Mouse (Mus musculus): ENCODE results near the gene Brms1. TPM values are rescaled to one million over a fixed set of nuclear protein-coding genes. Genes with fewer than 3 reads are reported as not detected.

Brms1 gene
- total and polyA plus RNA-seq, 2 experiments from 2014 or later: 1.9 to 20.4 TPM

DNA sequence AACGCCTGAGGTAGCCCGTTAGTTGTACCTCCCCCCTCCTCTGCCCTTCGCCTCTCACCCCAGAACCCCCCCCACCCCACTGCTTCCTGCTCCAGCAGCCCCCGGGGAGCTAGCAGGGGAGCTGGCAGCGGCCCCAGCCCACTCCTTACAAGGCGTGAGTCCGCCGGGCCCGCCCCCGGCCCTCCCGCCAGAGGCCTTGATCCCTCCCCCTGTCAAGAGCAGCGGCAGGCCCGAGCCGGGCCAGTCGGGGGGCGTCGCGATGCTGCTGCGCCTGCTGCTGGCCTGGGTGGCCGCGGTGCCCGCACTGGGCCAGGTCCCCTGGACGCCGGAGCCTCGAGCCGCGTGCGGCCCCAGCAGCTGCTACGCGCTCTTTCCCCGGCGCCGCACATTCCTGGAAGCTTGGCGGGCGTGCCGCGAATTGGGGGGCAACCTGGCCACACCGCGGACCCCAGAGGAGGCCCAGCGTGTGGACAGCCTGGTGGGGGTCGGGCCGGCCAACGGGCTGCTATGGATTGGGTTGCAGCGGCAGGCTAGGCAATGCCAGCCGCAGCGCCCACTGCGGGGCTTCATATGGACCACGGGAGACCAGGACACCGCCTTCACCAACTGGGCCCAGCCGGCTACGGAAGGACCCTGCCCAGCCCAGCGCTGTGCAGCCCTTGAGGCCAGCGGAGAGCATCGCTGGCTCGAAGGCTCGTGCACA, 26.9 kb downstream of the Brms1 start, which contains the start of gene Cd248:
Cd248 (plus strand) TSS at position 212 of the 703 bp plus-strand sequence.
- TF ChIP-seq EP300 (IDR thresholded peaks at IDR 0.05; ENCODE audit: low read depth): no peak
- TF ChIP-seq CTCF (IDR thresholded peaks at IDR 0.05; ENCODE audit: low read depth): no peak
- Histone ChIP-seq H3K4me1 (ENCODE audit: control insufficient read depth, insufficient read depth) (peaks cover 21% of the 10 kb centered on the region), H3K4me2 (ENCODE audit: low read depth, low read length) (peak within 1 kb of the TSS; percentile 89), H3K4me3 (ENCODE audit: low read depth, low read length) (peak within 1 kb of the TSS; percentile 53), H3K9ac (replicated peaks; ENCODE audit: low read depth, low read length) (peak within 1 kb of the TSS; percentile 56), H3K27ac (ENCODE audit: low read depth) (peak within 1 kb of the TSS; percentile 66), H3K9me3 (replicated peaks; ENCODE audit: control insufficient read depth, low read length) (no peaks in the 10 kb centered on the region), H3K27me3 (ENCODE audit: control insufficient read depth, insufficient read depth, low read length) (peaks cover 38% of the 10 kb centered on the region), H3K36me3 (replicated peaks; ENCODE audit: control insufficient read depth, insufficient read depth, low read length) (no peaks in the 10 kb centered on the region)
- ATAC-seq (ENCODE audit: insufficient read depth, low read depth) (peak; percentile 70), DNase-seq (ENCODE audit: low spot score) (peak; percentile 74)
- 2% methylated on average over 53 of the region's 56 CpGs for WGBS

DNA sequence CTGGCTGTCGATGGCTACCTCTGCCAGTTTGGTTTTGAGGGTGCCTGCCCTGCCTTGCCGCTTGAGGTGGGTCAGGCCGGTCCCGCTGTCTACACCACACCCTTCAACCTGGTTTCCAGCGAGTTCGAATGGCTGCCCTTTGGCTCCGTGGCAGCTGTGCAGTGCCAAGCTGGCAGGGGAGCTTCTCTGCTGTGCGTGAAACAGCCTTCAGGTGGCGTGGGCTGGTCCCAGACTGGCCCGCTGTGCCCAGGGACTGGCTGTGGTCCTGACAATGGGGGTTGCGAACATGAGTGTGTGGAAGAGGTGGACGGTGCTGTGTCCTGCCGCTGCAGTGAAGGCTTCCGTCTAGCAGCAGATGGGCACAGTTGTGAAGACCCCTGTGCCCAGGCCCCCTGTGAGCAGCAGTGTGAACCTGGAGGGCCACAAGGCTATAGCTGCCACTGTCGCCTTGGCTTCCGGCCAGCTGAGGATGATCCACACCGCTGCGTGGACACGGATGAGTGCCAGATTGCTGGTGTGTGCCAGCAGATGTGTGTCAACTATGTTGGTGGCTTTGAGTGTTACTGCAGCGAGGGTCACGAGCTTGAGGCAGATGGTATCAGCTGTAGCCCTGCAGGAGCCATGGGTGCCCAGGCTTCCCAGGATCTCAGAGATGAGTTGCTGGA, 27.5 kb downstream of the Brms1 start:
- DNase-seq (ENCODE audit: low spot score) (no peak), ATAC-seq (ENCODE audit: insufficient read depth, low read depth) (no peak)
- peaks cover 21% of the 10 kb centered on the region for H3K4me1 ChIP-seq (ENCODE audit: control insufficient read depth, insufficient read depth)
- TF ChIP-seq EP300 (IDR thresholded peaks at IDR 0.05; ENCODE audit: low read depth): no peak
- TF ChIP-seq CTCF (IDR thresholded peaks at IDR 0.05; ENCODE audit: low read depth): no peak
- peaks cover 38% of the 10 kb centered on the region for H3K27me3 ChIP-seq (ENCODE audit: control insufficient read depth, insufficient read depth, low read length)
- H3K4me2 ChIP-seq (ENCODE audit: low read depth, low read length): peak overlapping the region; percentile 89
- peak overlapping the region; percentile 53 for H3K4me3 ChIP-seq (ENCODE audit: low read depth, low read length)
- WGBS: 43% methylated on average over 21 of the region's 21 CpGs
- H3K36me3 ChIP-seq (replicated peaks; ENCODE audit: control insufficient read depth, insufficient read depth, low read length): no peaks in the 10 kb centered on the region
- no peaks in the 10 kb centered on the region for H3K9me3 ChIP-seq (replicated peaks; ENCODE audit: control insufficient read depth, low read length)
- peak overlapping the region; percentile 56; the same call in 1 of the 2 replicates for H3K9ac ChIP-seq (replicated peaks; ENCODE audit: low read depth, low read length)
- no peak overlapping the region; the same call in 1 of the 2 replicates for H3K27ac ChIP-seq (ENCODE audit: low read depth)

DNA sequence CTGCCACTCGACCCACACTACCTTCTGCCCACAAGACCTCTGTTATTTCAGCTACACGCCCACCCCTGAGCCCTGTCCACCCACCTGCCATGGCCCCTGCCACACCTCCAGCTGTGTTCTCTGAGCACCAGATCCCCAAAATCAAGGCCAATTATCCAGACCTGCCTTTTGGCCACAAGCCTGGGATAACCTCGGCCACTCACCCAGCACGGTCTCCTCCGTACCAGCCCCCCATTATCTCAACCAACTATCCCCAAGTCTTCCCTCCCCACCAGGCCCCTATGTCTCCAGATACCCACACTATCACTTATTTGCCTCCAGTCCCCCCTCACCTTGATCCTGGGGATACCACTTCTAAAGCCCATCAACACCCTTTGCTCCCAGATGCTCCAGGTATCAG, 28.3 kb downstream of the Brms1 start:
- H3K9ac ChIP-seq (replicated peaks; ENCODE audit: low read depth, low read length): no peak overlapping the region
- H3K9me3 ChIP-seq (replicated peaks; ENCODE audit: control insufficient read depth, low read length): no peaks in the 10 kb centered on the region
- DNase-seq (ENCODE audit: low spot score) (no peak), ATAC-seq (ENCODE audit: insufficient read depth, low read depth) (no peak)
- H3K4me1 ChIP-seq (ENCODE audit: control insufficient read depth, insufficient read depth): peaks cover 21% of the 10 kb centered on the region
- H3K27ac ChIP-seq (ENCODE audit: low read depth): no peak overlapping the region
- WGBS: 85% methylated on average over 5 of the region's 5 CpGs
- H3K4me2 ChIP-seq (ENCODE audit: low read depth, low read length): peak overlapping the region; percentile 89
- H3K27me3 ChIP-seq (ENCODE audit: control insufficient read depth, insufficient read depth, low read length): peaks cover 38% of the 10 kb centered on the region
- H3K36me3 ChIP-seq (replicated peaks; ENCODE audit: control insufficient read depth, insufficient read depth, low read length): no peaks in the 10 kb centered on the region
- TF ChIP-seq CTCF (IDR thresholded peaks at IDR 0.05; ENCODE audit: low read depth) (no peak), EP300 (IDR thresholded peaks at IDR 0.05; ENCODE audit: low read depth) (no peak)
- 0 out of 2 replicates have a peak overlapping the region, but pooled peaks have one; percentile 53 for H3K4me3 ChIP-seq (ENCODE audit: low read depth, low read length)

DNA sequence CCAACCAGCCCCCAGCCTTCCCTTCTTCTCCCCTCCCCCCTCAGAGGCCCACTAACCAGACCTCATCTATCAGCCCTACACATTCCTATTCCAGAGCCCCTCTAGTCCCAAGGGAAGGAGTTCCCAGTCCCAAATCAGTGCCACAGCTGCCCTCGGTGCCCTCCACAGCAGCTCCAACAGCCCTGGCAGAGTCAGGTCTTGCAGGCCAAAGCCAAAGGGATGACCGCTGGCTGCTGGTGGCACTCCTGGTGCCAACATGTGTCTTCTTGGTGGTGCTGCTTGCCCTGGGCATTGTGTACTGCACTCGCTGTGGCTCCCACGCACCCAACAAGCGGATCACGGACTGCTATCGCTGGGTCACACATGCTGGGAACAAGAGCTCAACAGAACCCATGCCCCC, 28.8 kb downstream of the Brms1 start:
- no peak overlapping the region for H3K4me3 ChIP-seq (ENCODE audit: low read depth, low read length)
- H3K36me3 ChIP-seq (replicated peaks; ENCODE audit: control insufficient read depth, insufficient read depth, low read length): no peaks in the 10 kb centered on the region
- H3K9ac ChIP-seq (replicated peaks; ENCODE audit: low read depth, low read length): no peak overlapping the region
- H3K4me1 ChIP-seq (ENCODE audit: control insufficient read depth, insufficient read depth): peaks cover 21% of the 10 kb centered on the region
- WGBS: 84% methylated on average over 7 of the region's 7 CpGs
- DNase-seq (ENCODE audit: low spot score) (no peak), ATAC-seq (ENCODE audit: insufficient read depth, low read depth) (no peak)
- H3K4me2 ChIP-seq (ENCODE audit: low read depth, low read length): peak overlapping the region; percentile 78
- TF ChIP-seq EP300 (IDR thresholded peaks at IDR 0.05; ENCODE audit: low read depth) (no peak), CTCF (IDR thresholded peaks at IDR 0.05; ENCODE audit: low read depth) (no peak)
- no peak overlapping the region for H3K27ac ChIP-seq (ENCODE audit: low read depth)
- peaks cover 38% of the 10 kb centered on the region for H3K27me3 ChIP-seq (ENCODE audit: control insufficient read depth, insufficient read depth, low read length)
- H3K9me3 ChIP-seq (replicated peaks; ENCODE audit: control insufficient read depth, low read length): no peaks in the 10 kb centered on the region

DNA sequence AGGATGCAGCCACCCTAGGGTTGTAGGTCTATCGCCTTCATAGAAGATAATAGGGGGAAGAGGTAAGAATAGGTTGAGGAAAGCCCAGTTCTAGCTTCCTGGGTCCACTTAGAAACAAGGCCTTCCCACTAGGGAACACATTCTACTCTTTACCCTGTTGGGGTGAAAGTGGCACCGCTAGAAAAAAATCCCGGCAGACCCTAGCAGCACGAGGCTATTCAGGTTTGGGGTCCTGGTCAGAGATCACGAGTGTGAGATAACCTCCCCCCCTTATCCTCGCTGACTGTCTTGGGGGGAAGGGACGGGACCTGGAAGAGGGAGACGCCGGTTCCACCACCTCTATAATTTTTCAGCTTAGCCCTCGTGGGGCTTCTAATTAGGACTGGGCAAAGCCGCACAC, 29.9 kb downstream of the Brms1 start:
- H3K4me2 ChIP-seq (ENCODE audit: low read depth, low read length): peak overlapping the region; percentile 78
- H3K36me3 ChIP-seq (replicated peaks; ENCODE audit: control insufficient read depth, insufficient read depth, low read length): no peaks in the 10 kb centered on the region
- no peak for TF ChIP-seq EP300 (IDR thresholded peaks at IDR 0.05; ENCODE audit: low read depth)
- TF ChIP-seq CTCF (IDR thresholded peaks at IDR 0.05; ENCODE audit: low read depth): no peak
- H3K9ac ChIP-seq (replicated peaks; ENCODE audit: low read depth, low read length): 0 out of 2 replicates have a peak overlapping the region, but pooled peaks have one; percentile 17
- 35% methylated on average over 11 of the region's 11 CpGs for WGBS
- peaks cover 38% of the 10 kb centered on the region for H3K27me3 ChIP-seq (ENCODE audit: control insufficient read depth, insufficient read depth, low read length)
- no peak overlapping the region for H3K27ac ChIP-seq (ENCODE audit: low read depth)
- H3K4me1 ChIP-seq (ENCODE audit: control insufficient read depth, insufficient read depth): peaks cover 21% of the 10 kb centered on the region
- H3K4me3 ChIP-seq (ENCODE audit: low read depth, low read length): peak overlapping the region; percentile 50
- H3K9me3 ChIP-seq (replicated peaks; ENCODE audit: control insufficient read depth, low read length): no peaks in the 10 kb centered on the region
- ATAC-seq (ENCODE audit: insufficient read depth, low read depth) (no peak), DNase-seq (ENCODE audit: low spot score) (no peak)

Data from heart, postnatal 0 days (tissue).